Mouse (Mus musculus): ENCODE results near the gene Mtmr1. TPM values are rescaled to one million over a fixed set of nuclear protein-coding genes. Genes with fewer than 3 reads are reported as not detected.

Gene Mtmr1
- polyA plus RNA-seq, 1 experiment from 2014 or later: 9.7 TPM

DNA sequence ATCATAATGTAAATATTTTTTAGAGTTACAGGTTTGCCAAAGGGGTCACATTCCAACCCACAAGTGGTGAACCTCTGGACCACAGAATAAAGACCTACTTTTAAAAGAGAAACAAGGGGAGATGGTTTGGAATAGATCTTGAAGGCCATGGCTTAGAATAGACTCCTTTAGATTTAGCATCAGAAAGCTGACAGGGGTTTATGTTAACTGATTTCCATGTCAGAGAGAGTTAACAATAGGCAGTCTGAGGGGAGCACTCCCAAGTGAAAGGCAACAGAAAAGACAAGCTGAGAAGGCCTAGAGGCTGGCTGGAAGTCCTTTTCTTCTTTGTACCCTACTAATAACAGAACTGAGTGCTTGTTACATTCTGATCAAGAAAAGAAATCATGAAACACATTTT is 41.7 kb downstream of the Mtmr1 start:
- Histone ChIP-seq H3K36me3 (ENCODE audit: control insufficient read depth, insufficient read depth, low read length) (no peaks in the 10 kb centered on the region), H3K4me1 (replicated peaks; ENCODE audit: control insufficient read depth, insufficient read depth) (no peaks in the 10 kb centered on the region), H3K27me3 (ENCODE audit: control insufficient read depth, insufficient read depth, low read length) (no peaks in the 10 kb centered on the region), H3K9ac (ENCODE audit: low read length) (no peak overlapping the region), H3K27ac (replicated peaks) (no peak overlapping the region), H3K4me3 (ENCODE audit: low read depth, low read length) (no peak overlapping the region), H3K4me2 (replicated peaks; ENCODE audit: low read depth) (no peak overlapping the region), H3K9me3 (ENCODE audit: control insufficient read depth, low read length) (no peaks in the 10 kb centered on the region)
- no peak for ATAC-seq (ENCODE audit: low FRiP score, low TSS enrichment)
- no peak for DNase-seq (ENCODE audit: low spot score)
- TF ChIP-seq CTCF (IDR thresholded peaks at IDR 0.05; ENCODE audit: low read depth) (no peak), EP300 (optimal IDR thresholded peaks at IDR 0.05) (no peak)

DNA sequence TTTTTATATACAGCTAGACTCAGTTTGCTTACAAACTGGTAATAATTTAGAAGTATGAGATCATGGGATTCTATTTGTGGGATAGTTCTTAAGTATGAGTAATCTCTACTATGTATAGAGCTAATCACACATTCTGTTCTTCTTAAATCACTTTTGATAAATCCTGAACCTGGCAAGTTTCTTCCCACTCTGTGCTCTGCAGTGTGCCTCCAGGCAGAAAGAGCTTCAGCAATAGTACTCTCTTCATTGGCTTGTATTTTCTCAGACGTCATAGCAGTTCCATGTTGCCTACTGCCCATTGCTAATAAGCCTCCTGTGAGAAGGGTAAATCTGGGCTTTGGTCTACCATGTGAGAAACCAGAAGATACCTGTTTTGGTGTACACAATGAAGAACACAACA is 43.8 kb downstream of the Mtmr1 start:
- H3K27ac ChIP-seq (replicated peaks): no peak overlapping the region
- no peaks in the 10 kb centered on the region for H3K36me3 ChIP-seq (ENCODE audit: control insufficient read depth, insufficient read depth, low read length)
- no peak for TF ChIP-seq EP300 (optimal IDR thresholded peaks at IDR 0.05)
- TF ChIP-seq CTCF (IDR thresholded peaks at IDR 0.05; ENCODE audit: low read depth): no peak
- no peak overlapping the region for H3K4me2 ChIP-seq (replicated peaks; ENCODE audit: low read depth)
- WGBS: 86% methylated on average over 1 of the region's 1 CpGs
- DNase-seq (ENCODE audit: low spot score) (no peak), ATAC-seq (ENCODE audit: low FRiP score, low TSS enrichment) (no peak)
- no peaks in the 10 kb centered on the region for H3K9me3 ChIP-seq (ENCODE audit: control insufficient read depth, low read length)
- H3K27me3 ChIP-seq (ENCODE audit: control insufficient read depth, insufficient read depth, low read length): no peaks in the 10 kb centered on the region
- H3K4me3 ChIP-seq (ENCODE audit: low read depth, low read length): no peak overlapping the region
- H3K9ac ChIP-seq (ENCODE audit: low read length): no peak overlapping the region
- no peaks in the 10 kb centered on the region for H3K4me1 ChIP-seq (replicated peaks; ENCODE audit: control insufficient read depth, insufficient read depth)

DNA sequence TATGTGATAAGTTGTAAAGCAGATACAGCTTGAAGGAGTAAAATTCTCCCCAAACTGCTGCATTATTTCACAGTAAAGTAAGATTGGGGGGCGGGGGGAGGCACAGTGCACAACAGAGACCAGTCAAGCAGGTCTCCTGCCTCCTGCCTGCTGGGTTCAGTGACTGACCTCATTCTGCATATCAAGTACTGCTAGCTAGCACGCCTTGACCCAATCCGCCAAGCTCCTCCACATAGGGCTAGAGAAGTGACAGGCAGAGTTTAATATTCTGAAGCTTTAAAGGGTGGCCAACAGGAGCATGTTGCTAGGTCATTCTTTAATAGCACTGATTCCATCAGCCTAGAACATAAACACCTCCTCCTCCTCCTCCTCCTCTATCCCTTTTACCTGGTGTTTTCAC is 48.2 kb downstream of the Mtmr1 start:
- Histone ChIP-seq H3K4me2 (replicated peaks; ENCODE audit: low read depth) (no peak overlapping the region), H3K9ac (ENCODE audit: low read length) (no peak overlapping the region), H3K4me3 (ENCODE audit: low read depth, low read length) (no peak overlapping the region), H3K27ac (replicated peaks) (no peak overlapping the region), H3K9me3 (ENCODE audit: control insufficient read depth, low read length) (no peaks in the 10 kb centered on the region), H3K27me3 (ENCODE audit: control insufficient read depth, insufficient read depth, low read length) (no peaks in the 10 kb centered on the region), H3K4me1 (replicated peaks; ENCODE audit: control insufficient read depth, insufficient read depth) (no peaks in the 10 kb centered on the region), H3K36me3 (ENCODE audit: control insufficient read depth, insufficient read depth, low read length) (no peaks in the 10 kb centered on the region)
- WGBS: 80% methylated on average over 3 of the region's 3 CpGs
- ATAC-seq (ENCODE audit: low FRiP score, low TSS enrichment) (no peak), DNase-seq (ENCODE audit: low spot score) (no peak)
- no peak for TF ChIP-seq CTCF (IDR thresholded peaks at IDR 0.05; ENCODE audit: low read depth)
- TF ChIP-seq EP300 (optimal IDR thresholded peaks at IDR 0.05): no peak

DNA sequence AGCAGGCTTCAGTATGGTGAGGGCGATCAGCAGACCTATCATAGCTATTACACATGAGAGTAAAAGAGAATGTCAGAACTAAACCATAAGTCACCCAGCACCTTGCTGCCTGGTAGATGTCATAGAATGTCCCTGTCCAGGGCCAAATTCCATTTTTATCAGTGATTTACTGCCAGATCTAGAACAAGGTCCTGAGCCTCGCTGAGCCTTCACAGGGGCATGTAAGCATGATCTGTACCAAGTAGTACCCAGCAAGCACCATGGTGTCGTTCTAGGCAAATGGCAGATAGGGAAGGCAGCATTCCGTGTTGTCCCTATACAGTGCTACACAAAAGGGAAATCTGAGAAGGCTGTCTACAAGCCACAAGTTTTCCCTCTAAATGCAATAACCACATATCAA is 49.1 kb downstream of the Mtmr1 start:
- no peak overlapping the region for H3K9ac ChIP-seq (ENCODE audit: low read length)
- H3K27ac ChIP-seq (replicated peaks): no peak overlapping the region
- WGBS: 90% methylated on average over 4 of the region's 4 CpGs
- DNase-seq (ENCODE audit: low spot score) (no peak), ATAC-seq (ENCODE audit: low FRiP score, low TSS enrichment) (no peak)
- H3K4me1 ChIP-seq (replicated peaks; ENCODE audit: control insufficient read depth, insufficient read depth): no peaks in the 10 kb centered on the region
- H3K27me3 ChIP-seq (ENCODE audit: control insufficient read depth, insufficient read depth, low read length): no peaks in the 10 kb centered on the region
- no peaks in the 10 kb centered on the region for H3K9me3 ChIP-seq (ENCODE audit: control insufficient read depth, low read length)
- H3K4me3 ChIP-seq (ENCODE audit: low read depth, low read length): no peak overlapping the region
- no peak overlapping the region for H3K4me2 ChIP-seq (replicated peaks; ENCODE audit: low read depth)
- no peaks in the 10 kb centered on the region for H3K36me3 ChIP-seq (ENCODE audit: control insufficient read depth, insufficient read depth, low read length)
- TF ChIP-seq EP300 (optimal IDR thresholded peaks at IDR 0.05) (no peak), CTCF (IDR thresholded peaks at IDR 0.05; ENCODE audit: low read depth) (no peak)

- H3K4me1 ChIP-seq (replicated peaks; ENCODE audit: control insufficient read depth, insufficient read depth): no peaks in the 10 kb centered on the region
- H3K36me3 ChIP-seq (ENCODE audit: control insufficient read depth, insufficient read depth, low read length): no peaks in the 10 kb centered on the region
- no peak overlapping the region for H3K27ac ChIP-seq (replicated peaks)
- DNase-seq (ENCODE audit: low spot score): peak; percentile 14
- H3K27me3 ChIP-seq (ENCODE audit: control insufficient read depth, insufficient read depth, low read length): no peaks in the 10 kb centered on the region
- WGBS: 96% methylated on average over 1 of the region's 1 CpGs
- H3K4me2 ChIP-seq (replicated peaks; ENCODE audit: low read depth): no peak overlapping the region
- H3K4me3 ChIP-seq (ENCODE audit: low read depth, low read length): no peak overlapping the region
- no peak overlapping the region for H3K9ac ChIP-seq (ENCODE audit: low read length)
- no peak for ATAC-seq (ENCODE audit: low FRiP score, low TSS enrichment)
- H3K9me3 ChIP-seq (ENCODE audit: control insufficient read depth, low read length): no peaks in the 10 kb centered on the region
- TF ChIP-seq EP300 (optimal IDR thresholded peaks at IDR 0.05): no peak
- TF ChIP-seq CTCF (IDR thresholded peaks at IDR 0.05; ENCODE audit: low read depth): peak; percentile 63
Observed at GRCm38 (mm10) chrX:71424852-71425251, 60.3 kb downstream of the Mtmr1 start.

DNA sequence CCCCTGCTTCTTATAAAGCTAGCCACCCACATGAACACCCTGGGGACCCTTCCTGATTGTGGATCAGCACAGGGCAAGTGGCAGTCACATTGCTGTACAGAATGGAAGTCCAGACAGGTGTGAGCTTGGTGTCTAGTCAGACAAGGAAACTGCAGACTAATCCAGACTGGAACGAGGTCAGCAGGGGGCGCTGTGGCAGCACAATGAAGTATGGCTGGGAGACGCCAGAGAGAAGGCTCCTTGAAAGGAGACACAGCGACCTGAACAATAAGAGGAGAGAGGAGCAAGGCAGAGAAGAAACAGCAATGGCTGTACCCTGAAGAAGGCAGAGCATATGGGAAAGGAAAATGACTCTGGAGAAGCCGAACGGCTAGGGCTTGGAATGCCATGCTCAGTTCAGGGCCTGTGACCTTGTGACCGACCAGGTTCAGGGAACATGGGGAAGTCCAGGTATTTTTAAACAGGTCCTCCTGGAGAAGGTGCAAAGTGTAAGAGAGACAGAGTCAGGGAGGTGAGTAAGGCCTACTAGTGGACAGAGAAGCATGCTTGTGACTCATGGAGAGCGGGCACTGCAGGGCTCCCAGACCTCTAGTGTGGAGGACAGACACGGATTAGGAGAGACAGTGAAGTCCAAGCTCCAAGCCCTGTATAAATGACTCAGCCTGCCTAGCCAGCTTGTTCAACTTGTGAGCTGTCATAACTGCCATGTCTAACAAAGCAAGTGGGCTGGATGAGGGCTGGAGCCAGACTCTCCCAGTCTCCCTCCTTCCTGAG is 61.4 kb downstream of the Mtmr1 start:
- H3K4me1 ChIP-seq (replicated peaks; ENCODE audit: control insufficient read depth, insufficient read depth): no peaks in the 10 kb centered on the region
- H3K9me3 ChIP-seq (ENCODE audit: control insufficient read depth, low read length): no peaks in the 10 kb centered on the region
- no peaks in the 10 kb centered on the region for H3K36me3 ChIP-seq (ENCODE audit: control insufficient read depth, insufficient read depth, low read length)
- H3K4me2 ChIP-seq (replicated peaks; ENCODE audit: low read depth): no peak overlapping the region
- no peak overlapping the region for H3K4me3 ChIP-seq (ENCODE audit: low read depth, low read length)
- DNase-seq (ENCODE audit: low spot score) (peak; percentile 82), ATAC-seq (ENCODE audit: low FRiP score, low TSS enrichment) (peak; percentile 60)
- no peak overlapping the region for H3K27ac ChIP-seq (replicated peaks)
- 51% methylated on average over 9 of the region's 9 CpGs for WGBS
- peak; percentile 87 for TF ChIP-seq CTCF (IDR thresholded peaks at IDR 0.05; ENCODE audit: low read depth)
- TF ChIP-seq EP300 (optimal IDR thresholded peaks at IDR 0.05): no peak
- H3K9ac ChIP-seq (ENCODE audit: low read length): no peak overlapping the region
- no peaks in the 10 kb centered on the region for H3K27me3 ChIP-seq (ENCODE audit: control insufficient read depth, insufficient read depth, low read length)

All from stomach, postnatal 0 days (tissue).